Mouse (Mus musculus) ovary, postnatal 14 days (tissue): ENCODE measurements at regions not wholly inside any gene's neighbourhood (a gene's known extent, or its start where the extent isn't known, plus 50 kb on each side); places are given as distances from the start of the nearest gene placed in this dataset.

Experiments
- DNase-seq: peaks from one replicate; pipeline ENCODE4 v3.0.0; 2022; ENCODE audit warnings: low spot score

GRCm38 (mm10) chr10:111419375-111420194 is 53.4 kb upstream of the Nap1l1 start:
- no peak for DNase-seq

GRCm38 (mm10) chr10:111420195-111420838 is 52.7 kb upstream of the Nap1l1 start:
- DNase-seq, result no peak

GRCm38 (mm10) chr10:111422057-111422456 is 51.0 kb upstream of the Nap1l1 start:
- DNase-seq, result no peak

GRCm38 (mm10) chr10:111422649-111423048 is 50.4 kb upstream of the Nap1l1 start:
- no peak for DNase-seq
